In the genomic region with DNA sequence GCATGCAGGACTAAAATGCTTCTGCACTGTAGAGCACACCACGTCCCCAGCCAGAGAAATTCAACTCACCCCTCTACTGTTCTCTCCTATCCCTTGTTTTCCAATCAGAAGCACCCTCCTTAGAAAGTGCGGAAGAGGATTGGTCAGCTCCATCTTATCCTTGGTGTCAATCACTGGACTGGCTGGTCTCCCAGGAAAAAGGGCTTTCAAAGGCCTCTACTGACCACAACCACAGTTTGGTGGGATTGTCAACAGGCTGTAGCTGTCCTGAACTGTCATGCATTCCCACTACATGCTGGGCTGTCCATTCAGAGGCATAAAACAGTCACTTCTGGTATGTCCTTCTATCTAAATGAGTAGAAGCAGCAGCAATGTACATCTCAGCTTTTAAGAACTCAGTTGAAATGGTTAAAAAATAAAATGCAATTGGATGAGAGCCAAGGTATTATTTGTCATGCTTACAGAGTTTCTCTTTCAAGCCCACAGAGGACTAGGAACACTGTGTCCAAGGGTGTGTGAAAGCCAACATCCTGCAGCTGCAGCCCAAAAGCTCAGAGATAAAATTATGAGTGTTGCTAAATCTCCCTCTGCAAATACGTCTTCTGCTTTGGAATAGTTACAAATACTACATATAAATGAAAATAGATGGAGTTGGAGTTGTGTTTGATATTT, we compare ENCODE assay signal across 25 mouse cellular contexts.
A peak's percentile ranks its signal among the peaks of the same experiment; 100 is the strongest.
DNase-seq lines count a peak whose midpoint lies in the region; ATAC-seq and TF ChIP-seq lines count a peak whose summit lies in the region.
"Had no signal": no experiment of that assay in that cellular context is flagged by ENCODE, and none has a peak within 500 bp of the region (broad histone marks: within the 10 kb centered on the region; RNA-seq: fewer than 3 reads in every experiment).

No protein-coding gene starts in this region.

- H3K36me3 ChIP-seq in kidney, postnatal 0 days (ENCODE audit: insufficient read depth, low read length) = no peaks in the 10 kb centered on the region
- H3K36me3 ChIP-seq: forebrain, embryonic 10.5 days; G1E; hindbrain, embryonic 10.5 days; liver, embryonic 12.5 days; midbrain, embryonic 15.5 days had no signal

- DNase-seq in gastrocnemius, postnatal 14 days = peak; percentile 14
- no peak for DNase-seq in gastrocnemius, postnatal 4 days (ENCODE audit: low spot score in 2 of 2)
- DNase-seq in kidney, postnatal 0 days (ENCODE audit: low spot score) = peak; percentile 77
- DNase-seq in kidney, adult 9 months = no peak
- peak; percentile 16 for DNase-seq in urinary bladder, postnatal 14 days (ENCODE audit: low spot score)
- DNase-seq in urinary bladder, postnatal 25 days (ENCODE audit: low spot score) = no peak
- no peak for DNase-seq in adrenal gland, adult 18-20 months (ENCODE audit: low spot score in 2 of 2)
- DNase-seq in layer of hippocampus, adult 11-12 months (ENCODE audit: low spot score) = no peak
- DNase-seq: adrenal gland, postnatal 25 days; cerebellum, adult 11-12 months; cerebellum, postnatal 14 days; kidney, postnatal 25 days; layer of hippocampus, adult 9-11 months; lung, adult 2 months; spleen, adult 18-20 months; thymus, adult 2 months had no signal

- no peak for TF ChIP-seq CTCF in kidney, postnatal 0 days (IDR thresholded peaks at IDR 0.05; ENCODE audit: low read depth)

- no peak overlapping the region for H3K27ac ChIP-seq in kidney, postnatal 0 days
- H3K27ac ChIP-seq: forebrain, embryonic 10.5 days; hindbrain, embryonic 10.5 days; hindbrain, postnatal 0 days; left cerebral cortex, adult 2 months; liver, embryonic 12.5 days; midbrain, embryonic 15.5 days had no signal

- H3K4me3 ChIP-seq in kidney, postnatal 0 days (replicated peaks; ENCODE audit: low read depth, low read length) = no peak overlapping the region
- H3K4me3 ChIP-seq: forebrain, embryonic 10.5 days; hindbrain, embryonic 10.5 days; left cerebral cortex, adult 2 months; liver, embryonic 12.5 days; midbrain, embryonic 15.5 days; myocyte had no signal

- 71% methylated on average over 3 of the region's 3 CpGs for WGBS in kidney, postnatal 0 days

- no peaks in the 10 kb centered on the region for H3K9me3 ChIP-seq in kidney, postnatal 0 days (replicated peaks; ENCODE audit: low read length)
- H3K9me3 ChIP-seq: midbrain, embryonic 15.5 days had no signal

- ATAC-seq in kidney, postnatal 0 days (replicated peaks; ENCODE audit: low FRiP score, low read depth) = peak; percentile 63; the same call in 1 of the 2 replicates
- ATAC-seq: hindbrain, postnatal 0 days; intestine, postnatal 0 days; liver, embryonic 12.5 days; midbrain, embryonic 15.5 days had no signal

- intact Hi-C loops in gastrocnemius, postnatal 14 days (cut with DNase I; ENCODE audit: low total_unique reads) = no loop called here

- no peak overlapping the region for H3K4me2 ChIP-seq in kidney, postnatal 0 days (ENCODE audit: low read length)
- H3K4me2 ChIP-seq: liver, embryonic 12.5 days; midbrain, embryonic 15.5 days had no signal

- no peaks in the 10 kb centered on the region for H3K4me1 ChIP-seq in kidney, postnatal 0 days (replicated peaks; ENCODE audit: insufficient read depth, low read length)
- H3K4me1 ChIP-seq: forebrain, embryonic 10.5 days; hindbrain, embryonic 10.5 days; liver, embryonic 12.5 days; midbrain, embryonic 15.5 days had no signal

- H3K27me3 ChIP-seq in kidney, postnatal 0 days (ENCODE audit: insufficient read depth, low read length) = no peaks in the 10 kb centered on the region
- H3K27me3 ChIP-seq: liver, embryonic 12.5 days; midbrain, embryonic 15.5 days had no signal

- no peak overlapping the region for H3K9ac ChIP-seq in kidney, postnatal 0 days (ENCODE audit: low read depth, low read length)
- H3K9ac ChIP-seq: liver, embryonic 12.5 days; midbrain, embryonic 15.5 days had no signal

Comparison
In these comparisons a context has a peak if more than half of its experiments do, and no peak if none do; other contexts are left out.
1. DNase-seq: peak in gastrocnemius, postnatal 14 days (single experiment), kidney, postnatal 0 days (single experiment) and urinary bladder, postnatal 14 days (single experiment); none in gastrocnemius, postnatal 4 days (0 of 2), kidney, adult 9 months (single experiment), urinary bladder, postnatal 25 days (single experiment), adrenal gland, adult 18-20 months (0 of 2) and layer of hippocampus, adult 11-12 months (single experiment).